Mouse (Mus musculus) cerebellum, adult 2 months (tissue): ENCODE measurements around the gene Dner.

Experiments used
- CTCF ChIP-seq: fragments of 200-500 bp; IDR thresholded peaks from 2 replicates; pipeline ENCODE4 v1.5.1; 2011; ENCODE audit warnings: low read depth, mild to moderate bottlenecking, control low read depth, low read length, moderate library complexity, borderline replicate concordance; ENCODE audit not compliant: insufficient read depth
- POLR2A ChIP-seq: fragments of 200-500 bp; IDR thresholded peaks from 2 replicates; pipeline ENCODE4 v1.6.1; 2011; ENCODE audit warnings: low read length, control low read depth, borderline replicate concordance; ENCODE audit not compliant: insufficient read depth

- TF ChIP-seq CTCF = no peak
- TF ChIP-seq POLR2A = no peak
These were observed 211.4 kb downstream of the Dner start for GRCm38 (mm10) chr1:84484577-84484976.
